Mouse (Mus musculus): ENCODE data around the gene Col23a1. TPM values are rescaled to one million over a fixed set of nuclear protein-coding genes. Genes with fewer than 3 reads are reported as not detected.

The Col23a1 gene
- polyA plus RNA-seq, 1 experiment from 2014 or later: 12.3 TPM

GRCm38 (mm10) chr11:51509211-51509610, 219.5 kb downstream of the Col23a1 start:
- WGBS: 90% methylated on average over 5 of the region's 5 CpGs

GRCm38 (mm10) chr11:51513019-51513418, 223.3 kb downstream of the Col23a1 start:
- no peak overlapping the region for H3K9ac ChIP-seq (ENCODE audit: low read depth, low read length)

More at GRCm38 (mm10) chr11:51509211-51509610, 219.5 kb downstream of the Col23a1 start:
- Histone ChIP-seq H3K4me1 (ENCODE audit: control insufficient read depth, insufficient read depth, low read length) (peaks cover 4% of the 10 kb centered on the region; the same call in 1 of the 2 replicates), H3K9ac (ENCODE audit: low read depth, low read length) (no peak overlapping the region), H3K4me2 (replicated peaks; ENCODE audit: low read depth, low read length) (no peak overlapping the region), H3K36me3 (ENCODE audit: control insufficient read depth, insufficient read depth, low read length) (no peaks in the 10 kb centered on the region), H3K27ac (ENCODE audit: low read depth, low read length) (no peak overlapping the region), H3K27me3 (ENCODE audit: control insufficient read depth, insufficient read depth, low read length) (no peaks in the 10 kb centered on the region), H3K4me3 (ENCODE audit: low read length) (no peak overlapping the region), H3K9me3 (ENCODE audit: control insufficient read depth, low read length) (no peaks in the 10 kb centered on the region)
- ATAC-seq (ENCODE audit: low FRiP score, low TSS enrichment): no peak

DNA sequence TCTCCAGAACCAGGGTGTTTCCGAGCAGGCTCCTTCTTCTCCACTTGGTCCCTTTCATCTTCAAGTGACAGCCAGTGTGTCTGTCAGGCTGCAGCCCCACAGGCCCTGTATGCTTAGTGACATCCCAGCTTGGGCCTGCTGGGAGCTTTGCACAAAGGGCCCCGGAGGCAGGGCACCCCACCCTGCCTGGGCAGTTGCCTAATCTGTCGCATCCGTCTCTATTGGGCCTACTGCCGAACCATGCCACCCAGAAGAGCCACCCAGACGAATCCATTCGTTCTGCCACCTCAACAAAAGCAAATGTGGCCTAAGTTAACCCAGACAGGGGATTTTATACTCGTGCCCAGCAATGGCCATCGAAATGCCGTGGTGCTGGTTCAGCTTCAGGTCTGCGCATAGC, 225.6 kb downstream of the Col23a1 start:
- Histone ChIP-seq H3K9me3 (ENCODE audit: control insufficient read depth, low read length) (no peaks in the 10 kb centered on the region), H3K4me3 (ENCODE audit: low read length) (no peak overlapping the region), H3K27ac (ENCODE audit: low read depth, low read length) (no peak overlapping the region), H3K36me3 (ENCODE audit: control insufficient read depth, insufficient read depth, low read length) (no peaks in the 10 kb centered on the region), H3K4me2 (replicated peaks; ENCODE audit: low read depth, low read length) (no peak overlapping the region), H3K27me3 (ENCODE audit: control insufficient read depth, insufficient read depth, low read length) (no peaks in the 10 kb centered on the region), H3K9ac (ENCODE audit: low read depth, low read length) (no peak overlapping the region), H3K4me1 (ENCODE audit: control insufficient read depth, insufficient read depth, low read length) (no peaks in the 10 kb centered on the region)
- no peak for ATAC-seq (ENCODE audit: low FRiP score, low TSS enrichment)
- 93% methylated on average over 11 of the region's 11 CpGs for WGBS

More at GRCm38 (mm10) chr11:51513019-51513418, 223.3 kb downstream of the Col23a1 start:
- peaks cover under 1% of the 10 kb centered on the region; the same call in 1 of the 2 replicates for H3K4me1 ChIP-seq (ENCODE audit: control insufficient read depth, insufficient read depth, low read length)
- no peak for ATAC-seq (ENCODE audit: low FRiP score, low TSS enrichment)
- no peak overlapping the region for H3K27ac ChIP-seq (ENCODE audit: low read depth, low read length)
- H3K27me3 ChIP-seq (ENCODE audit: control insufficient read depth, insufficient read depth, low read length): no peaks in the 10 kb centered on the region
- no peaks in the 10 kb centered on the region for H3K9me3 ChIP-seq (ENCODE audit: control insufficient read depth, low read length)
- 71% methylated on average over 6 of the region's 6 CpGs for WGBS
- no peak overlapping the region for H3K4me3 ChIP-seq (ENCODE audit: low read length)
- no peaks in the 10 kb centered on the region for H3K36me3 ChIP-seq (ENCODE audit: control insufficient read depth, insufficient read depth, low read length)
- H3K4me2 ChIP-seq (replicated peaks; ENCODE audit: low read depth, low read length): no peak overlapping the region

- no peaks in the 10 kb centered on the region for H3K4me1 ChIP-seq (ENCODE audit: control insufficient read depth, insufficient read depth, low read length)
- H3K4me3 ChIP-seq (ENCODE audit: low read length): no peak overlapping the region
- H3K27me3 ChIP-seq (ENCODE audit: control insufficient read depth, insufficient read depth, low read length): no peaks in the 10 kb centered on the region
- ATAC-seq (ENCODE audit: low FRiP score, low TSS enrichment): no peak
- H3K4me2 ChIP-seq (replicated peaks; ENCODE audit: low read depth, low read length): no peak overlapping the region
- no peaks in the 10 kb centered on the region for H3K36me3 ChIP-seq (ENCODE audit: control insufficient read depth, insufficient read depth, low read length)
- no peak overlapping the region for H3K9ac ChIP-seq (ENCODE audit: low read depth, low read length)
- H3K9me3 ChIP-seq (ENCODE audit: control insufficient read depth, low read length): no peaks in the 10 kb centered on the region
- 91% methylated on average over 3 of the region's 3 CpGs for WGBS
- no peak overlapping the region for H3K27ac ChIP-seq (ENCODE audit: low read depth, low read length)
Observed at GRCm38 (mm10) chr11:51518100-51518499, 228.4 kb downstream of the Col23a1 start.

DNA sequence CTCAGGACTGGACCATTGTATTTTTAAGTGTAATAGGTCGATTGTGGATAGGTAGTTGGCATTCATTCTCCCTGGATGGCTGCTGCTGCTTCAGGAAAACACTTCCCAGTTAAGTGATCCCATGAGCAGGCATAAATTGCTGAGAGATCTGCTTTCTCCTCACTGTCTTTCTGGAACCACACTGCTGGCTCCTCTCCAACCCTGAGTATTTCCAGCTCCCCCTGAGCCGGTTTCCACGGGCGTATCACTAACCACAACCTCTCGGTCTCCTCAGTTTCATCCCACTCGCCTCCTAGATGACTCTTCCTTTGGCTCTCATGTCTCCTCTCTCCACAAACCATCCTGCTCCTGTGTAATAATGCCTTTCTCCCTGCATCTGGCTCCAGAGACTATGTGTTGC, 228.9 kb downstream of the Col23a1 start:
- Histone ChIP-seq H3K36me3 (ENCODE audit: control insufficient read depth, insufficient read depth, low read length) (no peaks in the 10 kb centered on the region), H3K4me1 (ENCODE audit: control insufficient read depth, insufficient read depth, low read length) (no peaks in the 10 kb centered on the region), H3K9ac (ENCODE audit: low read depth, low read length) (no peak overlapping the region), H3K27me3 (ENCODE audit: control insufficient read depth, insufficient read depth, low read length) (no peaks in the 10 kb centered on the region), H3K9me3 (ENCODE audit: control insufficient read depth, low read length) (no peaks in the 10 kb centered on the region), H3K4me2 (replicated peaks; ENCODE audit: low read depth, low read length) (no peak overlapping the region), H3K4me3 (ENCODE audit: low read length) (no peak overlapping the region), H3K27ac (ENCODE audit: low read depth, low read length) (no peak overlapping the region)
- ATAC-seq (ENCODE audit: low FRiP score, low TSS enrichment): no peak
- WGBS: 87% methylated on average over 6 of the region's 6 CpGs

GRCm38 (mm10) chr11:51521440-51521839, 231.7 kb downstream of the Col23a1 start:
- no peak for ATAC-seq (ENCODE audit: low FRiP score, low TSS enrichment)
- no peak overlapping the region for H3K27ac ChIP-seq (ENCODE audit: low read depth, low read length)
- H3K36me3 ChIP-seq (ENCODE audit: control insufficient read depth, insufficient read depth, low read length): no peaks in the 10 kb centered on the region
- H3K9me3 ChIP-seq (ENCODE audit: control insufficient read depth, low read length): no peaks in the 10 kb centered on the region
- no peaks in the 10 kb centered on the region for H3K27me3 ChIP-seq (ENCODE audit: control insufficient read depth, insufficient read depth, low read length)
- no peaks in the 10 kb centered on the region for H3K4me1 ChIP-seq (ENCODE audit: control insufficient read depth, insufficient read depth, low read length)
- no peak overlapping the region for H3K4me2 ChIP-seq (replicated peaks; ENCODE audit: low read depth, low read length)
- no peak overlapping the region for H3K4me3 ChIP-seq (ENCODE audit: low read length)
- no peak overlapping the region for H3K9ac ChIP-seq (ENCODE audit: low read depth, low read length)
- 38% methylated on average over 3 of the region's 3 CpGs for WGBS

DNA sequence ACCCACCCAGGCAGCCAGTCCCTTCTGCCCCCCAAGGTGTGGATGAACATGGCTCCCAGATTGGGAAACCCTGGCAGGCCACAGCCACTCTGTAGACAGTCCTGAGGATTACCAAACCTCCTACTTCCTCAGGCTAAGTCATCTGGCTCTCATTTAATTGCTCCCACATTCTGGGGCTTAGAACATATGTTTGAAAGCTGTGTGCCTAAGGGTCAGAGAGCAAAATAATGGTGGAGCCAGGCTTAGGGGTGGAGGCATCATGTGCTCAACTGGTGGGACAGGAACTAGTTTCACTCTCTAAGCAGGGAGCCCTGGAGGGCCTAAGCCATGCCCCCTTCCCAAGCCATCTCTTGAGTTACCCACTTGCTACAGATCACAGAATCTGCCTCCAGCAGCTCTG, 233.5 kb downstream of the Col23a1 start:
- no peak overlapping the region for H3K4me3 ChIP-seq (ENCODE audit: low read length)
- H3K4me1 ChIP-seq (ENCODE audit: control insufficient read depth, insufficient read depth, low read length): peaks cover 11% of the 10 kb centered on the region
- H3K27me3 ChIP-seq (ENCODE audit: control insufficient read depth, insufficient read depth, low read length): no peaks in the 10 kb centered on the region; the same call in 1 of the 2 replicates
- H3K9ac ChIP-seq (ENCODE audit: low read depth, low read length): no peak overlapping the region
- no peaks in the 10 kb centered on the region for H3K36me3 ChIP-seq (ENCODE audit: control insufficient read depth, insufficient read depth, low read length)
- ATAC-seq (ENCODE audit: low FRiP score, low TSS enrichment): no peak
- H3K9me3 ChIP-seq (ENCODE audit: control insufficient read depth, low read length): no peaks in the 10 kb centered on the region
- H3K4me2 ChIP-seq (replicated peaks; ENCODE audit: low read depth, low read length): no peak overlapping the region
- H3K27ac ChIP-seq (ENCODE audit: low read depth, low read length): no peak overlapping the region

DNA sequence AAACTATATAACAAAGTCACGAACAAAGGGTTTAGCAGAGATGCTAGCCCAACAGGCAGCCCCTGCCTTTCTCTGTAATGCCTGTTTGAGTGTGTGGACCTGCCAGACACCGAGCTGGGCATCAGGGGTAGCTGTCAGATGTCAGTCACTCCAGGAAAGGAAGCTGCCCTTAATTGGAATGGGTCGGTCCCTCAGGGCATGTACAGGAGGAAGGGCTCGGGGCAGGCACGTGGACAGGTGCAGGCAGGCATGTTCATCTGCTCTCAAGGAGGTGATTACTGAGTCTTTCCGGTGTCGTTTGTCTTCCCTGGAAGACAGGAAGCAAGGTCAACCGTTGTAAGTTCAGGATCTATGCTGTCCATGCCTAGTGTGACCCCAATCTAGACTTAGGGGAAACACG, 233.9 kb downstream of the Col23a1 start:
- WGBS: 51% methylated on average over 9 of the region's 9 CpGs
- Histone ChIP-seq H3K36me3 (ENCODE audit: control insufficient read depth, insufficient read depth, low read length) (no peaks in the 10 kb centered on the region), H3K27ac (ENCODE audit: low read depth, low read length) (no peak overlapping the region), H3K9ac (ENCODE audit: low read depth, low read length) (no peak overlapping the region), H3K27me3 (ENCODE audit: control insufficient read depth, insufficient read depth, low read length) (no peaks in the 10 kb centered on the region; the same call in 1 of the 2 replicates), H3K4me1 (ENCODE audit: control insufficient read depth, insufficient read depth, low read length) (peaks cover 11% of the 10 kb centered on the region), H3K4me3 (ENCODE audit: low read length) (no peak overlapping the region), H3K9me3 (ENCODE audit: control insufficient read depth, low read length) (no peaks in the 10 kb centered on the region), H3K4me2 (replicated peaks; ENCODE audit: low read depth, low read length) (no peak overlapping the region)
- ATAC-seq (ENCODE audit: low FRiP score, low TSS enrichment): no peak

GRCm38 (mm10) chr11:51526631-51527161, 237.0 kb downstream of the Col23a1 start:
- no peaks in the 10 kb centered on the region for H3K36me3 ChIP-seq (ENCODE audit: control insufficient read depth, insufficient read depth, low read length)
- H3K27ac ChIP-seq (ENCODE audit: low read depth, low read length): no peak overlapping the region
- no peak overlapping the region for H3K9ac ChIP-seq (ENCODE audit: low read depth, low read length)
- H3K4me3 ChIP-seq (ENCODE audit: low read length): no peak overlapping the region
- H3K4me1 ChIP-seq (ENCODE audit: control insufficient read depth, insufficient read depth, low read length): peaks cover 11% of the 10 kb centered on the region
- WGBS: 20% methylated on average over 14 of the region's 14 CpGs
- H3K4me2 ChIP-seq (replicated peaks; ENCODE audit: low read depth, low read length): no peak overlapping the region
- ATAC-seq (ENCODE audit: low FRiP score, low TSS enrichment): no peak
- H3K9me3 ChIP-seq (ENCODE audit: control insufficient read depth, low read length): no peaks in the 10 kb centered on the region
- H3K27me3 ChIP-seq (ENCODE audit: control insufficient read depth, insufficient read depth, low read length): no peaks in the 10 kb centered on the region; the same call in 1 of the 2 replicates

Data from kidney, embryonic 14.5 days (tissue).